In genomic region chr4:58205750-58206114, GRCm38 (mm10) we compare ENCODE assay signal across 8 mouse cellular contexts. TPM values are rescaled to one million over a fixed set of nuclear protein-coding genes. Genes with fewer than 3 reads are reported as not detected.
A peak's percentile ranks its signal among the peaks of the same experiment; 100 is the strongest.
DNase-seq lines count a peak whose midpoint lies in the region; ATAC-seq and TF ChIP-seq lines count a peak whose summit lies in the region.

No protein-coding gene starts in this region.

- 1% methylated on average over 31 of the region's 31 CpGs for WGBS in embryonic facial prominence, embryonic 15.5 days
- under 1% methylated on average over 31 of the region's 31 CpGs for WGBS in intestine, embryonic 15.5 days
- WGBS in neural tube, embryonic 12.5 days = 2% methylated on average over 31 of the region's 31 CpGs

- H3K27me3 ChIP-seq in embryonic facial prominence, embryonic 15.5 days = peaks cover 6% of the 10 kb centered on the region; the same call in 1 of the 2 replicates
- peaks cover 14% of the 10 kb centered on the region for H3K27me3 ChIP-seq in intestine, embryonic 15.5 days (replicated peaks)
- H3K27me3 ChIP-seq in neural tube, embryonic 12.5 days (replicated peaks) = peaks cover 23% of the 10 kb centered on the region

- peak overlapping the region; percentile 42 for H3K4me3 ChIP-seq in left cerebral cortex, adult 2 months
- H3K4me3 ChIP-seq in embryonic facial prominence, embryonic 15.5 days (replicated peaks) = peak overlapping the region; percentile 66
- H3K4me3 ChIP-seq in intestine, embryonic 15.5 days (replicated peaks) = peak overlapping the region; percentile 55
- H3K4me3 ChIP-seq in neural tube, embryonic 12.5 days = peak overlapping the region; percentile 49

- H3K4me2 ChIP-seq in embryonic facial prominence, embryonic 15.5 days (replicated peaks) = peak overlapping the region; percentile 84
- peak overlapping the region; percentile 86 for H3K4me2 ChIP-seq in intestine, embryonic 15.5 days (replicated peaks)
- peak overlapping the region; percentile 93 for H3K4me2 ChIP-seq in neural tube, embryonic 12.5 days (replicated peaks)

- no peak for DNase-seq in left cerebral cortex, adult 2 months (ENCODE audit: extremely low spot score in 1 of 2, low spot score in 2 of 2)
- no peak for DNase-seq in left cerebral cortex, adult 11 months (ENCODE audit: low spot score)
- no peak for DNase-seq in thymus, postnatal 36 days
- no peak for DNase-seq in adrenal gland, adult 8-10 months

- intact Hi-C loops in left cerebral cortex, adult 2 months (cut with DNase I) = no loop called here

- TF ChIP-seq CTCF in left cerebral cortex, adult 2 months (IDR thresholded peaks at IDR 0.05) = no peak

- no peak overlapping the region for H3K27ac ChIP-seq in left cerebral cortex, adult 2 months
- H3K27ac ChIP-seq in embryonic facial prominence, embryonic 15.5 days (replicated peaks) = peak overlapping the region; percentile 90
- H3K27ac ChIP-seq in intestine, embryonic 15.5 days = peak overlapping the region; percentile 77
- no peak overlapping the region for H3K27ac ChIP-seq in neural tube, embryonic 12.5 days

- ATAC-seq in embryonic facial prominence, embryonic 15.5 days (ENCODE audit: insufficient number of reproducible peaks, low FRiP score, low TSS enrichment, low read depth) = peak; percentile 24; the same call in 1 of the 2 replicates
- peak; percentile 47 for ATAC-seq in intestine, embryonic 15.5 days
- ATAC-seq in neural tube, embryonic 12.5 days (ENCODE audit: low FRiP score, low read depth) = 0 out of 2 replicates have a peak, but pooled peaks have one; percentile 13
- no peak for ATAC-seq in frontal cortex, adult (ENCODE audit: low TSS enrichment)

- peak overlapping the region; percentile 63 for H3K9ac ChIP-seq in embryonic facial prominence, embryonic 15.5 days
- H3K9ac ChIP-seq in intestine, embryonic 15.5 days = peak overlapping the region; percentile 54
- peak overlapping the region; percentile 48 for H3K9ac ChIP-seq in neural tube, embryonic 12.5 days

- no peaks in the 10 kb centered on the region for H3K36me3 ChIP-seq in embryonic facial prominence, embryonic 15.5 days
- no peaks in the 10 kb centered on the region for H3K36me3 ChIP-seq in intestine, embryonic 15.5 days
- H3K36me3 ChIP-seq in neural tube, embryonic 12.5 days = no peaks in the 10 kb centered on the region

- H3K9me3 ChIP-seq in embryonic facial prominence, embryonic 15.5 days (replicated peaks) = no peaks in the 10 kb centered on the region
- no peaks in the 10 kb centered on the region for H3K9me3 ChIP-seq in intestine, embryonic 15.5 days
- H3K9me3 ChIP-seq in neural tube, embryonic 12.5 days = no peaks in the 10 kb centered on the region

- peaks cover 24% of the 10 kb centered on the region for H3K4me1 ChIP-seq in embryonic facial prominence, embryonic 15.5 days
- 0 out of 2 replicates have a peak, but pooled peaks cover 7% of the 10 kb centered on the region for H3K4me1 ChIP-seq in intestine, embryonic 15.5 days (replicated peaks)
- H3K4me1 ChIP-seq in neural tube, embryonic 12.5 days = peaks cover 10% of the 10 kb centered on the region; the same call in 1 of the 2 replicates

RNA-seq across cellular contexts. Expression of gene Svep1, which starts 0.9 kb away (rescaled TPM):
- total RNA-seq in left cerebral cortex, adult 2 months (2021) = 1 to 10 TPM in 1 of 2 experiments, under 1 TPM in 1; 0.77 to 1.0 TPM
- 9.3 and 10.9 TPM in 2 replicates for polyA plus RNA-seq in embryonic facial prominence, embryonic 15.5 days (2015; fragmentation: Nextera tagmentation; extraction: Ambion mirVana)
- 6.2 and 6.3 TPM in 2 replicates for polyA plus RNA-seq in intestine, embryonic 15.5 days (2015; fragmentation: Nextera tagmentation; extraction: Ambion mirVana)
- 1.4 and 1.6 TPM in 2 replicates for polyA plus RNA-seq in neural tube, embryonic 12.5 days (2016; fragmentation: Nextera tagmentation; extraction: Ambion mirVana)
- 10 to 100 TPM in 3 of 4 experiments, 1 to 10 TPM in 1; 7.3 to 16.0 (median 12.5) TPM for total RNA-seq in adrenal gland, adult 8-10 months (2022)

Comparison
In these comparisons a context has a peak if more than half of its experiments do, and no peak if none do; other contexts are left out.
1. H3K27ac ChIP-seq: peak in embryonic facial prominence, embryonic 15.5 days (single experiment) and intestine, embryonic 15.5 days (single experiment); none in left cerebral cortex, adult 2 months (single experiment) and neural tube, embryonic 12.5 days (single experiment).
2. Peak in every context shown above with its lines, with median percentiles within 50 percentile points of each other: H3K4me3 ChIP-seq, H3K4me2 ChIP-seq and H3K9ac ChIP-seq.